Mouse (Mus musculus) midbrain, embryonic 16.5 days (tissue): ENCODE measurements around the gene Rnps1. TPM values are rescaled to one million over a fixed set of nuclear protein-coding genes. Genes with fewer than 3 reads are reported as not detected.

Source experiments
- ATAC-seq: fragments of 200-750 bp; cut with Nextera tagmentation; 2 replicates; pipeline ENCODE4 v1.8.0; 2017; ENCODE audit warnings: moderate TSS enrichment
- H3K27ac ChIP-seq: fragments of 300-500 bp; sonication (generic); 2 replicates; pipeline ENCODE4 v1.5.1; 2014; ENCODE audit warnings: mild to moderate bottlenecking, low read length, mixed read lengths
- H3K27me3 ChIP-seq: fragments of 300-500 bp; sonication (generic); 2 replicates; pipeline ENCODE4 v1.6.1; 2014; ENCODE audit warnings: low read depth, low read length, mixed read lengths; ENCODE audit not compliant: control insufficient read depth, insufficient read depth
- H3K36me3 ChIP-seq: fragments of 300-500 bp; sonication (generic); 2 replicates; pipeline ENCODE4 v1.6.1; 2014; ENCODE audit warnings: mild to moderate bottlenecking, low read length, moderate library complexity, mixed read lengths; ENCODE audit not compliant: control insufficient read depth, insufficient read depth
- H3K4me1 ChIP-seq: fragments of 300-500 bp; sonication (generic); 2 replicates; pipeline ENCODE4 v1.6.1; 2014; ENCODE audit warnings: mild to moderate bottlenecking, low read length, mixed read lengths; ENCODE audit not compliant: control insufficient read depth, insufficient read depth
- H3K4me2 ChIP-seq: fragments of 300-500 bp; sonication (generic); 2 replicates; pipeline ENCODE4 v1.6.1; 2014; ENCODE audit warnings: mild to moderate bottlenecking, low read length, mixed read lengths
- H3K4me3 ChIP-seq: fragments of 300-500 bp; sonication (generic); 2 replicates; pipeline ENCODE4 v1.5.1; 2014; ENCODE audit warnings: low read depth, mild to moderate bottlenecking, low read length, moderate library complexity, mixed read lengths
- H3K9ac ChIP-seq: fragments of 300-500 bp; sonication (generic); 2 replicates; pipeline ENCODE4 v1.6.1; 2014; ENCODE audit warnings: low read depth, low read length, mixed read lengths
- H3K9me3 ChIP-seq: fragments of 300-500 bp; sonication (generic); replicated peaks from 2 replicates; pipeline ENCODE4 v1.6.1; 2014; ENCODE audit warnings: mild to moderate bottlenecking, low read length, mixed read lengths; ENCODE audit not compliant: control insufficient read depth, poor library complexity, severe bottlenecking
- WGBS: fragments of 180-500 bp; shearing (Covaris S2); extraction: QIAGEN DNeasy Blood & Tissue Kit; methylation state at CpG from one replicate; pipeline ENCODE4 v1.1.7; 2014; 5-methylcytosine and 5-hydroxymethylcytosine counted together
- polyA plus RNA-seq: library from polyadenylated mRNA; unstranded; fragments of >200 nt; fragmentation: Nextera tagmentation; extraction: Ambion mirVana; gene quantifications from 2 replicates; pipeline ENCODE4 v1.2.1, GENCODE M21; 2015

Rnps1 gene
- polyA plus RNA-seq, 1 experiment from 2014 or later, result 365 TPM

DNA sequence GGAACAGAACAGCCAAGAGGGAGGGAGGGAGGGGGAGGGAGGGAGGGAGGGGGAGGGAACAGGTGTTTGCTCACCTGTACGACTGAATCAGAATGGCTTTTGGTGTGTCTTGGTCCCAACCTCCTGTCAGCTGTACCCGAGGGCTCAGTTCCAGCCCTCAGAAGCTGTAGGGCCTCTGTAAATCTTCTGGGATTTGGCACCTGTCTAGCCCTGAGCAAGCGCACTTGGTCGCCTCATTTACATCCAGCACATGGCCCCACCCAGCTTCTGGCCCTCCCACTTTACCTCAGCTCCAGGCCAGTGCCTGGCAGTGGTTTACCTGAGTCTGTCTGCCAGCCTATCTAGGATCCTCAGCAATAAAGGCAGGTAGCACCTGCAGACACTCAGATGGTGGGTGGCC is 20.8 kb upstream of the Rnps1 start:
- Histone ChIP-seq H3K4me2 (no peak overlapping the region), H3K27me3 (no peaks in the 10 kb centered on the region), H3K36me3 (peaks cover 30% of the 10 kb centered on the region), H3K4me1 (no peaks in the 10 kb centered on the region), H3K9ac (no peak overlapping the region), H3K4me3 (no peak overlapping the region), H3K9me3 (no peaks in the 10 kb centered on the region), H3K27ac (no peak overlapping the region)
- WGBS, result 44% methylated on average over 4 of the region's 4 CpGs
- no peak for ATAC-seq

DNA sequence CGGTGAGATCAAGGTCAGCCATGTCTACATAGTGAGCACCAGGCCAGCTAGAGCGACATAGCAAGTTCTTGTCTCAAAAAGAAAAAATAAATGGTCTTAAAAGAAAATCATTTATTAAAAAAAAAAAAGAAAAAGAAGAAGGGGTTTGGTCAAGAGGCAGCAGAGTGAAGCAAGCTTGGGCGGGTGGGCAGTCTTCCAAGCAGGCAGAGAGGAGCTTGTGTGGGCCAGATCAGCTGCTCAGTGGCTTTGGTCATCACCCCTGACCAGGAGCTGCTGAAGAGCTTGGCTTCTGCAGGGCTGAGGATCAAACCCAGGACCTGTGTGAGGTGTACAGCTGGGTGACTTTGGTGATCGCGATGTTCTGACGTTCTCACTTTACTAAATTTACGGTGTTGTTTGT is 19.9 kb upstream of the Rnps1 start:
- no peak overlapping the region for H3K9ac ChIP-seq
- H3K4me3 ChIP-seq, result no peak overlapping the region
- 92% methylated on average over 7 of the region's 7 CpGs for WGBS
- no peaks in the 10 kb centered on the region for H3K27me3 ChIP-seq
- no peaks in the 10 kb centered on the region for H3K9me3 ChIP-seq
- no peak overlapping the region for H3K27ac ChIP-seq
- no peak overlapping the region for H3K4me2 ChIP-seq
- H3K36me3 ChIP-seq, result peaks cover 33% of the 10 kb centered on the region
- H3K4me1 ChIP-seq, result no peaks in the 10 kb centered on the region
- ATAC-seq, result no peak

DNA sequence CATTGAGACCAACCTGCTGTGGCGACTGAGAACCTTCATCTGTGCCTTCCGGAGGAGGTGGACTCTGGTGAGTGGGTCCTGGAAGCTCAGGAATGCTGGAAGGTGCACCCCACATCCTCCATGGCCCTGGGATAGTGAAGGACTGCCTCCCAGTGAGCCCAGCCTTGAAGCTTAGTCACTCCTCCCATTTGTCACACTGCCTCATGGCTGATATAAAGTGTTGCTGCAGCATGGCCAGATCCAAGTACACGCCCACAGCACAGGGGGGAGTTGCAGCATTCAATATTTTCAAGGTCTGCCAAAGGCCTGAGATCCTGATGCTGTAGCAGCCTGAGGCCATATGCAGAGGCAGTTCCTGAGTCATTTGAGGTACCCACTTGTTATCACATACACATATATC is 12.0 kb upstream of the Rnps1 start:
- H3K4me3 ChIP-seq, result no peak overlapping the region
- H3K27ac ChIP-seq, result no peak overlapping the region
- peaks cover 46% of the 10 kb centered on the region for H3K36me3 ChIP-seq
- H3K27me3 ChIP-seq, result no peaks in the 10 kb centered on the region
- H3K9ac ChIP-seq, result no peak overlapping the region
- WGBS, result 79% methylated on average over 3 of the region's 3 CpGs
- no peak for ATAC-seq
- no peak overlapping the region for H3K4me2 ChIP-seq
- H3K9me3 ChIP-seq, result no peaks in the 10 kb centered on the region
- H3K4me1 ChIP-seq, result no peaks in the 10 kb centered on the region

DNA sequence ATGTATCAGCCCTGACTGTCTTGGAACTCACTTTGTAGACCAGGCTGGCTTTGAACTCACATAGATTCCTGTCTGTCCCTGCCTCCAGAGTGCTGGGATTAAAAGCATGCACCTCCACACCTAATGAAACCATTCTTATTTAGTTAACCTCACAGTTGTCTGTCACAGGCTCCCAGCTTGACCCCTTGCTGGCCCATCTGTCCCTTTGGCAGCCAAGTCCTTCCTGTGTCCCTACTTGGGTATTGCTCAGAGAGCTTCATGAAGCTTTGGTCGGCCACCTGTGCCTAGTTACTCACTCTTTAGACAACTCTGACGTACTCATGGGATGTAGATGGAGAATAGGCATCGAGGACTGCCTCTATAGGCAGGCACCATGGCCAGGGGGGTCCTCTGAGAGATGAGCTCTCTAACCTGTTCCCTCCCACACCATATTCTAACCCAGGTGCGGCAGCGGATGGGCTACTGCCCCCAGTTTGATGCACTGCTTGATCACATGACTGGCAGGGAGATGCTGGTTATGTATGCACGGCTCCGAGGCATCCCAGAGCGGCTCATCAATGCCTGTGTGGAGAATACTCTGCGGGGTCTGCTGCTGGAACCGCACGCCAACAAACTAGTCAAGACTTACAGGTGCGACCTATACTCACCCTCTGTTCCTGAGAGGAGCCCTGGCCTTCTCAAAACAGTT is 7.1 kb upstream of the Rnps1 start:
- peaks cover 49% of the 10 kb centered on the region for H3K36me3 ChIP-seq
- H3K9ac ChIP-seq, result no peak overlapping the region
- no peaks in the 10 kb centered on the region for H3K4me1 ChIP-seq
- ATAC-seq, result no peak
- H3K27ac ChIP-seq, result no peak overlapping the region
- H3K9me3 ChIP-seq, result no peaks in the 10 kb centered on the region
- no peak overlapping the region for H3K4me2 ChIP-seq
- H3K27me3 ChIP-seq, result no peaks in the 10 kb centered on the region
- no peak overlapping the region for H3K4me3 ChIP-seq
- 91% methylated on average over 12 of the region's 12 CpGs for WGBS

DNA sequence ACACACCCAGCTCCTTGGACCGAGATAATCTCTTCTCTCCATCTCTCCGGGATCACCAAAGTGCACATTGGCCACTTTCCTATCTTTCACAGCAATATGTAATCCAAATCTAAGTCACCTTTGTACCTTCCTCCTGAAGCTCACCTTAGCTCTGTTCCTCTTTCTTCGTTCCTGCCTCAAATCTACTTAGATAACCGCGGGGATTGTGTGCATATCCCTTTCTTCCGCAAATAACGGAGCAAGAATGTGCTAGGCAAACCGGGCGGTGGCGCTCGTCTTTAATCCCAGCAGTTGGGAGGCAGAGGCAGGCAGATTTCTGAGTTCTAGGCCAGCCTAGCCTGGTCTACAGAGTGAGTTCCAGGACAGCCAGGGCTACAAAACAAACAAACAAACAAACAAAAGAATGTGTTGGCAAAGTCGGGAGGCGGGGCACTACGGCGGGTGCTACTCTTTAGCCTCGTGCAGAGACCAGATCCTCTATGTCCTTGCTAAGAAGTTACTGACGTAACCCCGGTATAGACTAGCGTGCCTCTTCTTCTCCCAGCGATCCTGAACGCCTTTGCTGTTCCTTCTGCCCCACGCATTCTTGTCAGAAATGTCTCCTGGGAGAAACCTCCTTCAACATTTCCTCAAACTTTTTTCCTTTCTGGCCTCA is 681 bp upstream of the Rnps1 start:
- ATAC-seq, result peak; percentile 66
- WGBS, result 36% methylated on average over 22 of the region's 22 CpGs
- H3K9me3 ChIP-seq, result no peaks in the 10 kb centered on the region

DNA sequence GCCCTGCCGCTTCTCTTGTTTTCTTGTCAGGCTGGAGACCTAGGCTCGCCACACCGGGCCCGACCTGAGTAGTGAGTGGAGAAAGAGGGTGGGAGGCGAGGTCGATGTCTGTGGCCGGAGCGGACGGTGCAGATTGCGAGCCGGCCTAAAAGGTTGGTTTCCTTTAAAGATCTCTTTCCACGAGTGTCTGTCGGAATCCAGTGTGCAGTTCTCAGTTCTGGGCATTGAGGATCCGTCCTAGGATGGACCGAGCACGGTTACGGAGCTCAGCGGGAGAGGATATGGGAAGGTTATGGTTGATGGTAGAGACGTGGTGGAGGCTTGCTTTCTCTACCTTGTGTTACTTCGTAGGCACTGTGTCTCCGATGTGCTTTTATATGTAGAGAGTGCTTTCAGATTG is 646 bp downstream of the Rnps1 start:
- H3K4me2 ChIP-seq, result peak overlapping the region; percentile 81
- under 1% methylated on average over 21 of the region's 21 CpGs for WGBS
- ATAC-seq, result peak; percentile 1; the same call in 1 of the 2 replicates
- H3K9ac ChIP-seq, result peak overlapping the region; percentile 85
- no peaks in the 10 kb centered on the region for H3K27me3 ChIP-seq
- H3K27ac ChIP-seq, result peak overlapping the region; percentile 87
- peaks cover 9% of the 10 kb centered on the region for H3K36me3 ChIP-seq
- H3K4me1 ChIP-seq, result peaks cover 19% of the 10 kb centered on the region
- H3K4me3 ChIP-seq, result peak overlapping the region; percentile 80
- H3K9me3 ChIP-seq, result no peaks in the 10 kb centered on the region

More for the DNA sequence above, 681 bp upstream of the Rnps1 start:
- Histone ChIP-seq H3K4me1 (peaks cover 19% of the 10 kb centered on the region), H3K4me3 (peak overlapping the region; percentile 80), H3K9ac (peak overlapping the region; percentile 68), H3K27ac (peak overlapping the region; percentile 87), H3K36me3 (peaks cover 20% of the 10 kb centered on the region), H3K27me3 (no peaks in the 10 kb centered on the region), H3K4me2 (peak overlapping the region; percentile 92)

DNA sequence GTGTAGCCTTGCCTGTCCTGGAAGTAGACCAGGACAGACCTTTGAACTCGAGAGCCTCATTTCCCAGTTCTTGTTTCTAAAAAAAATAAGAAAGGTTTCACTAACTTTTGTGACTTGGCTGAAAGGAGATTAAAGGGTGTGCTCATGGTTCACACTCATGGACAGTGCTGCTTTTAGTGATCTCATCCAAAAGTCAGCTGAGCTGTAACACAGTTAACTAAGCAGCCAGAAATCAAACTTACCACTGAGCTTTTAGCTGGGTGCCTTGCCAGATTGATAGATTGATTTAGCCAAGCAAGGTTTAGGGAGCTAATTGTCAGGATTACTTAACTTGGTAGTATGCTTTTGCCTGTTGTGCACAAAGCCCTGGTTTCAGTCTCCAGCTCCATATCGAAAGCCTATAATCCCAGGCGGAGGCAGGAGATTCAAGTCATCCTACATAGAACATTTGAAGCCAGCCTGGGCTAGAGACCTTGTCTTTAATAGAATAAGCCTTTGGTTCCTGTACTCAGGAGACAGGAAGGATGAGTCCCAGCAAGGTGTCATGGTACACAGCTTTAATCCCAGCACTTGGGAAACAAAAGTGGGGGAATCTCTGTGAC is 1.8 kb downstream of the Rnps1 start:
- H3K27me3 ChIP-seq, result no peaks in the 10 kb centered on the region
- H3K4me3 ChIP-seq, result peak overlapping the region; percentile 80; the same call in 1 of the 2 replicates
- no peak for ATAC-seq
- peaks cover 12% of the 10 kb centered on the region for H3K36me3 ChIP-seq
- H3K9me3 ChIP-seq, result no peaks in the 10 kb centered on the region
- peak overlapping the region; percentile 81 for H3K4me2 ChIP-seq
- H3K4me1 ChIP-seq, result peaks cover 19% of the 10 kb centered on the region
- WGBS, result 93% methylated on average over 3 of the region's 3 CpGs
- H3K9ac ChIP-seq, result no peak overlapping the region; the same call in 1 of the 2 replicates
- no peak overlapping the region for H3K27ac ChIP-seq

DNA sequence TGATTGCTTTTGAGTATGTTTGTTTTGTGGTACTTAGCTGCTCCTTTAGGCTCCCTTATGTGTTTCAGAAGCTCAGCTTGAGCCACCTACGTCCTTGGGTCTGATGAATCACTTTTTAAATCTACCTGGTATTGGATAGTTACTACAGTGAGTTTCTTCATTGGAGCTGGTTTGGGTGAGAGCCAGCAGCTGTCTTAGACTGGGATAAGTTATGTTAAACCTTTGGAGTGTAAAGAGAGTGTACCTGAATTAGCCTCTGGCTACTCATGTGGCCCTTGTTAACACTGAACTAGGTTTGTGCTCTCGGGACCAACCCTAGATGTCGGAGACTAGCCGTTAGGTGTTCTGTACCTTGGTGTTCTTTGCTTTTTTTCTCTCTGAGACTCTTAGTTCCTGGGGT is 8.7 kb downstream of the Rnps1 start:
- no peaks in the 10 kb centered on the region for H3K27me3 ChIP-seq
- no peak for ATAC-seq
- no peak overlapping the region for H3K4me2 ChIP-seq
- H3K36me3 ChIP-seq, result peaks cover 37% of the 10 kb centered on the region
- no peak overlapping the region for H3K9ac ChIP-seq
- no peak overlapping the region for H3K27ac ChIP-seq
- H3K4me1 ChIP-seq, result peaks cover 11% of the 10 kb centered on the region; the same call in 1 of the 2 replicates
- no peak overlapping the region for H3K4me3 ChIP-seq
- WGBS, result 92% methylated on average over 4 of the region's 4 CpGs
- no peaks in the 10 kb centered on the region for H3K9me3 ChIP-seq

DNA sequence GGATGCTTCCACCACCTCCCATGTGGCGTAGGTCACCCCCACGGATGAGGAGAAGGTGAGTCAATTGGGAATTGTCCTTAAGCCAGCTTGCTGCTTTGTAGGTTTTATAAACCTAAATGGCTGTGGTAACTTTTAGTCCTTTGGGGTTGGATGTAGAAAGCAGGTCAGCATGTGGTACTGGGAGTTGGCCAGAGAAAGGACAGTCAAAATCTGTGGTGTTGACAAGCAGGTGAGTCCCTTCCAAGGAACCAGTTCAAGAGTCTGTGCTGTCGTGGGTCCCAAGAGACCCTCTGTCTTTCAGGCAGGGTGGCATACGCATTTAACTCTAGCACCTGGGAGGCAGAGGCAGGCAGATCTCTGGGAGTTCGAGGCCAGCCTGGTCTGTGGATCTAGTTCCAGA is 10.1 kb downstream of the Rnps1 start:
- H3K36me3 ChIP-seq, result peaks cover 37% of the 10 kb centered on the region
- WGBS, result 93% methylated on average over 5 of the region's 5 CpGs

More for the DNA sequence above, 10.1 kb downstream of the Rnps1 start:
- Histone ChIP-seq H3K4me1 (peaks cover 11% of the 10 kb centered on the region; the same call in 1 of the 2 replicates), H3K4me2 (no peak overlapping the region), H3K9me3 (no peaks in the 10 kb centered on the region), H3K4me3 (no peak overlapping the region), H3K9ac (no peak overlapping the region), H3K27me3 (no peaks in the 10 kb centered on the region), H3K27ac (no peak overlapping the region)
- ATAC-seq, result no peak
